Mouse (Mus musculus): ENCODE measurements around the gene Tnik. TPM values are rescaled to one million over a fixed set of nuclear protein-coding genes. Genes with fewer than 3 reads are reported as not detected.

The Tnik gene
- polyA plus RNA-seq, 1 experiment, result 12.5 TPM

- DNase-seq (ENCODE audit: low spot score), result no peak
Observed at GRCm38 (mm10) chr3:28350147-28350801, 87.3 kb downstream of the Tnik start.

DNA sequence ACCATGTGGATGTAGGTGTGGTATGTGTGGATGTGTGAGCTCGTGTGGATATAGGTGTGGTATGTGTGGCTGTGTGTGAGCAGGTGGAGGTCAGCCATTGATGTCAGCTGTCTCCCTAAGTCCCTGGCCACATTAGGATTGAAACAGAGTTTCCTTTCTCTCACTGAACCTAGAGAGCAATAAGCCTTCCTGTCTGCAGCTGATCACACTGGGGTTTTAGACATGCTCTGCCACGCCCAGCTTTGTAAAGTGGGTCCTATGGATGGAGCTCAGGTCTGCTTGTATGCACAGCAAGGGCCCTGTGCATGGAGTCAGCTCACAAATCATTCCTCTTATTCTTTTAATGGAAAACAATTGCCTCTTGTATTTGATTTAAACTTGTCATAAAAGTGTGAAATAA is 95.4 kb downstream of the Tnik start:
- DNase-seq (ENCODE audit: low spot score), result no peak

DNA sequence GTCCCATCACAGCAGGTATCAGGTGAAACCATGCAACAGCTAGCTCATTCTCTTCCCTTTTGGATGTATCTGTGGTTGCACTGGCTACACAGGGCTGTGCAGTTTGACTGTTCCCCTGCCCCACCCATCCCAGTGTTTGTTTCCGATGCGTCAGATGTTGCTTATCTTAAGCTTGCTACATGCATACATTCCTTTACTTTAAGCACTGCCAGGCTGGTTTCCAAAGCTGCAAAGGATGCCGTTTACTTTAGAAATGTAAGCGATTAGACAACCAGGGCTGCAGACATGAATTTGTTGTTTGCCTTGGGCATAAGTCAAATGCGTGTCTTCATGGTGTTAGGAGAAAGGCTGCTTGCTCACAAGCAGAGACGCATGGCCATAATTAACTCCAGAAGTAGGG is 96.1 kb downstream of the Tnik start:
- no peak for DNase-seq (ENCODE audit: low spot score)

GRCm38 (mm10) chr3:28361056-28361455 is 98.0 kb downstream of the Tnik start:
- no peak for DNase-seq (ENCODE audit: low spot score)

- DNase-seq (ENCODE audit: low spot score), result no peak
Observed at GRCm38 (mm10) chr3:28363441-28364125, 100.6 kb downstream of the Tnik start.

- DNase-seq (ENCODE audit: low spot score), result no peak
Observed at GRCm38 (mm10) chr3:28368746-28369145, 105.7 kb downstream of the Tnik start.

- no peak for DNase-seq (ENCODE audit: low spot score)
Observed at GRCm38 (mm10) chr3:28369266-28369665, 106.3 kb downstream of the Tnik start.

GRCm38 (mm10) chr3:28369698-28370097 is 106.7 kb downstream of the Tnik start:
- DNase-seq (ENCODE audit: low spot score), result no peak

DNA sequence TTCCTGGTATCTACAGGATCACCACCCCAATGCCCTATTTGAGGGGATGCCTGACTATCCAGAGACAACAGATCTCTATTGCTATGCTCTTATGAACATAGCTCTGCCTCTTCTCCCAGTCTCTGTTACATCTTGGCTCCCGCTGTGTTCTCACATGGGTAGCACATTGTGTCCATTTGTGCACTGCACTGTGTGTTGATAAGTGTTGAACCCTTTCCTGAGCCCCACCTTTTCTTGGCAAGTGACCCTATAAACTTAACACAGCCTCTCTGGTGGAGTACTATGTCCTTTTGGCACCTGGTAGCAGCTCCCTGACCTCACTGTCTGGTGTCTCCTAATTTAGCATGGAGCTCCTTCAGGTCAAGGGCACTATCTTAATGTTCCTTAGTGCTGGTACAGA is 108.6 kb downstream of the Tnik start:
- no peak for DNase-seq (ENCODE audit: low spot score)

DNA sequence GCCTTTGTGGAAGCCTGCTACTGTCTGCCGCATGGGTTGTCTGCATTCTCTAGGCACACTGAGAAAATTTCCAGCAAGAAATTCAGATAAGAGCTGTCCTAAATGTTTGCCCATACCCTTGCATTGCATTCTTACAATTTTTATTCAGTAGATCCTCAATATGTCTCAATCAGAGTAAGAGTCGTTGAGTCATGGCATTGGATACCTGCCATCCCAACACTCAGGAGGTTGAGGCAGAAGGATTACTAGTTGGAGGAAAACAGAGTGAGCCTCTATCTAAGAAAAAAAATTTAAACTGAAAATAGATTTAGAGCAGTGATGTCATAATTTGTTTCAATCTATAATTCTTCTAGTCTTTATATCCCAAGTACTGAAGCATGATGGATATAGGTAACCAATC is 109.4 kb downstream of the Tnik start:
- DNase-seq (ENCODE audit: low spot score), result no peak

DNA sequence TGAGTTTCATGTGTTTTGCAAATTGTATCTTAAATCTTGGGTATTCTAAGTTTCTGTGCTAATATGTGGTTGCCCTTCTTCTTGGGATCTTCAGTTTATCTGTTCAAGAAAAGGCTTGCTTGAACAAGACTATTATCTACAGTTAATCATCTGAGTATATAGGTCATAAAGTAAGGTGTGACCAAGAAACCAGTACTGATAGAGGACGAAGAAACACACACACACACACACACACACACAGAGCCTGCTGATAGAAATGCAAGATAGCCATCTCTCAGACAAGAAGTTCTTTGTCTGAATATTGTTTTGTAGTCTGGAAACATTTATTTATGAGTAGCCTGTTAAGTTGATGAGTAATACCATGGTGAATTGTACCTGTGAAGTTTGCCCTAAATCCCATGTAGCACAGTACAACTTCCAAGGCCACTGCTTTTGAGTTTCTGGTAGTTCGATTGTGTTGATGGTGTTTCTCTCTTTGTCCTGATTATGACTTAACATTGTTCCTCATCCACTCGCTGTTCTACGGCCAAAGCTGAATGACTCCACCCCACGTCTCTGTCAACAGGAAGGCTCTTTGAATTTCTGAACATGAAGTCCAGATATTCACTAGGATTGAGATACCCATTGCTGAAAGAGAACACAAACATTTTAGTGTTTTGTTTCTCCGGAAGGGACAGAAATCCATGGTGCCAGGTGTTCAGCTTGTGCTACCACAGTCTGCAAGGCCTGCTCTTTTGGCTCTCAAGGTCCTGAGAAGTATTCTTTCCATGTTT is 111.9 kb downstream of the Tnik start:
- DNase-seq (ENCODE audit: low spot score), result no peak

DNA sequence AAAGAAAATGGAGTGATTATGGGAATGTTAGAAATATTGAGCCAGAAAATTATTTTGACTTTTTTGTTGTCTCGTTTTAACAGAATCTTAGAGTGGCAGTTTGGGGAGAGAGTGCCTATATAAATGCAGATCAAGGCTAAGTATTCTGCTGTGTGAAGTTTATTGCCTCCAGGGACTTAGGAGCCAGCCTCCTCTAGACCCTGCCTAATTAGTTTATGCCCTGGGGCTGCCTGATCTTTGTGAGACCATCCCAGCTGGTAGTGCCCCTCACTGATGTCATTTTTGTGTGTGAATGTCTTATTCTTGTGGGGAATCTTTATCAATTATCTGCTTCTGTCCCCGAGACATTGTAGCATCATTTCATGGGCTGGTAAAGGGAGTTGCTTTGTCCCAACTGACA is 117.2 kb downstream of the Tnik start:
- no peak for DNase-seq (ENCODE audit: low spot score)

- no peak for DNase-seq (ENCODE audit: low spot score)
Observed at GRCm38 (mm10) chr3:28383526-28384126, 120.6 kb downstream of the Tnik start.

DNA sequence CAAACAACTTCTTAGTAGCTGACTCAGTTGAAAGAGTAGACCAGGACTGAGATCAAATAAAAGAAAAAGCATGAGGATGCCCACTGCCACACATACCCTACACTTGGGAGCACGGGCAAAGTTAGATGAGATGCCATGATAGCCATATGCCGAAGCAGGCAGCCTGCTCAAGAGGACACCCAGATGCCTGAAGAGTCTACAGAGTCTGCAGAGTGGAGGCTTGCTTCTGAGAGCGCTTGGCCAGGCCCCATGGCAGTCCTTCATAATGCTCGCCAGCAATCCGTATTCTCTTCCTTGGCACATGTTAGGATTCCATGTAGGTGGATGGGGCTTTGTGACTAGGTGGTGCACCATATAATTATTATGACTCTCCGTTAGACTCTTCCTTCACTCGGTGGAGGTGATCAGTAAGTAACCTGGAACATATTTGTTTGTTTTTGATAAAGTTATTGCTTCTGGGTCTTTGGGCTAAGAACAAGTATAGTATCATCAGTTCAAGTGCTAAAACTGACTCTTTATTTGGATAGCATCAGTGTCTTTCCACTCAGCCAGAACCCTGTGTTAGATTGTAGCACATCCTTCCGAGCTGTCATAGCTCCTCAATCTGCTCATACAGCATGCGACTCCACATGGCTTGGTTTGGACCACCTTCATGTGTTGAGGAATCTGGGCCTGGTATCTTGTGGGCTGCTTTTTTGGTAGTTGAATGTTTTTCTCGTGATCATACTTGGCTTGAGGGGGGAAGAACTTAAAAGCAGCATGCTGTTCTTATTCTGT is 122.4 kb downstream of the Tnik start:
- no peak for DNase-seq (ENCODE audit: low spot score)

DNA sequence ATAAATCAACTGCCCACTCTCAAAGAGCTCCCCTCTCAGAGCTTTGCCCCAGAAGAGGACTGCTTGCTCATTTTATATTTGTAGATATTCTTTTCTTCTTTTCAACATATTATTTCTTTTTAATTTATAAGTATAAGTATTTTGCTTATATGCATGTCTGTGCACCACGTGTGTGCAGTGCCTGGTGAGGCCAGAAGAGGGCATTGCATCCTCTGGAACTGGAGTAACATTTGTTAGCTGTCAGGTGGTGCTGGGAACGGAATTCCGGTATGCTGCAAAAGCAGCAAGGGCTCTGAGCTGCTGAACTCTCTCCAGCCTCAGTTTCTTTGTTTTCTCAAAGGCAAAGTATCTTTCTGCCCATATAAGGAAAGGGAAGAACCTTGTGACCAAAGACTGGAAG is 125.5 kb downstream of the Tnik start:
- DNase-seq (ENCODE audit: low spot score), result no peak

DNA sequence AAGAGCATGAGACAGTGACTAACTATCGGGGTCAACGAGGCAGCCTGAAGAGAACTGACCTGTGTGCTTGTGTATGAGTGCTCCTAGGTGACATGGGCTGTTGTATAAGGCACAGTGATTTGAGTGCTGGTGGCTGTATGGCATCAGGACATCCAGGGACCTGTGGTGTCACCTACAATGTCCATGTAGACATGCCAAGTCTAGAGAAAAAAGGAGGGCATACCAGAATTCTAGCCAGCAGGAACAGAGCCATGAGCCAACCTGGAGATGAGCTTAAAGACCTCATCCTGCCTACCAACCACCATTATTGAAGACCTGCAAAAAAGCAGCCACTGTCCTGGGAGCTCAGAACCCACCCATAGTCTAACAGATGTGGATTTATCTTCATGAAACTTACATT is 127.2 kb downstream of the Tnik start:
- no peak for DNase-seq (ENCODE audit: low spot score)

- DNase-seq (ENCODE audit: low spot score), result no peak
Observed at GRCm38 (mm10) chr3:28392542-28392941, 129.5 kb downstream of the Tnik start.

DNA sequence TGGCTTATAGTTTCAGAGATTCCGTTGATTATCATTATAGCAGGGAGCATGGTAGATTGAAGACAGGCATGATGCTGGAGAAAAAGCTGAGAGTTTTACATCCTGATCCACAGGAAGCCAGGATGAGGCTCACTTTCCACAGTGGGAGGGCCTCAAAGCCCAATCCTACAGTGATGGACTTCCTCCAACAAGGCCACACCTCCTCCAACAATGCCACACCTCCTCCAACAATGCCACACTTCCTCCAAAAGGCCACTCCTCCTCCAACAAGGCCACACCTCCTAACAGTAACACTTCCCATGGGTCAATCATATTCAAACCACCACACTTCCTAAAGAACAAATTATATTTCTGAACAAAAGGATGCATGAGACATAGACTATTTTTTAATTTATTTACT is 135.8 kb downstream of the Tnik start:
- DNase-seq (ENCODE audit: low spot score), result no peak

GRCm38 (mm10) chr3:28399593-28400216 is 136.7 kb downstream of the Tnik start:
- no peak for DNase-seq (ENCODE audit: low spot score)

GRCm38 (mm10) chr3:28401335-28401734 is 138.3 kb downstream of the Tnik start:
- no peak for DNase-seq (ENCODE audit: low spot score)

GRCm38 (mm10) chr3:28402221-28402620 is 139.2 kb downstream of the Tnik start:
- DNase-seq (ENCODE audit: low spot score), result no peak
